Mouse (Mus musculus) small intestine, adult 2 months (tissue): ENCODE results near the gene Nvl. TPM values are rescaled to one million over a fixed set of nuclear protein-coding genes. Genes with fewer than 3 reads are reported as not detected.

Experiments
- H3K27ac ChIP-seq: fragments of 200-500 bp; 2 replicates; pipeline ENCODE4 v1.5.1; 2012; ENCODE audit warnings: low read depth, low read length, control low read depth, inconsistent platforms; ENCODE audit not compliant: insufficient read depth
- H3K27me3 ChIP-seq: fragments of 200-500 bp; 2 replicates; pipeline ENCODE4 v1.6.1; 2012; ENCODE audit warnings: mild to moderate bottlenecking, moderate library complexity, low read length, inconsistent platforms; ENCODE audit not compliant: control insufficient read depth, insufficient read depth
- H3K36me3 ChIP-seq: fragments of 200-500 bp; 2 replicates; pipeline ENCODE4 v1.6.1; 2012; ENCODE audit warnings: mild to moderate bottlenecking, low read length, control low read depth, inconsistent platforms; ENCODE audit not compliant: control insufficient read depth, insufficient read depth
- H3K4me1 ChIP-seq: fragments of 200-500 bp; 2 replicates; pipeline ENCODE4 v1.6.1; 2012; ENCODE audit warnings: low read length, inconsistent platforms, mixed read lengths; ENCODE audit not compliant: control insufficient read depth, insufficient read depth, insufficient read length
- H3K4me3 ChIP-seq: fragments of 200-500 bp; 2 replicates; pipeline ENCODE4 v1.5.1; 2012; ENCODE audit warnings: low read depth, mild to moderate bottlenecking, control low read depth, inconsistent platforms, low read length, moderate library complexity
- CTCF ChIP-seq: fragments of 200-500 bp; IDR thresholded peaks from 2 replicates; pipeline ENCODE4 v1.5.1; 2012; ENCODE audit warnings: low read depth, mild to moderate bottlenecking, control low read depth, inconsistent platforms, low read length, moderate library complexity, mixed read lengths; ENCODE audit not compliant: insufficient replicate concordance, insufficient read length; ENCODE audit errors: extremely low read depth
- POLR2A ChIP-seq: fragments of 200-500 bp; IDR thresholded peaks from 2 replicates; pipeline ENCODE4 v1.6.1; 2012; ENCODE audit warnings: low read depth, mild to moderate bottlenecking, control low read depth, inconsistent platforms, low read length, moderate library complexity
- WGBS: fragments of 180-500 bp; shearing (Covaris S2); methylation state at CpG from one replicate; pipeline ENCODE4 v1.1.7; 2018; 5-methylcytosine and 5-hydroxymethylcytosine counted together
- polyA plus RNA-seq: library from polyadenylated mRNA; depleted of rRNA; stranded (reverse); fragments of >200 nt; gene quantifications from 2 replicates; pipeline ENCODE4 v1.2.3, GENCODE M21; 2012; rRNA removed

The Nvl gene
- polyA plus RNA-seq, 1 experiment: 3.4 TPM

GRCm38 (mm10) chr1:181050937-181051336 is 93.1 kb downstream of the Nvl start, which contains the start of gene 9130409I23Rik:
Gene 9130409I23Rik (plus strand): TSS chr1:181051237.
- WGBS: 65% methylated on average over 6 of the region's 6 CpGs

GRCm38 (mm10) chr1:181049328-181049842 is 94.6 kb downstream of the Nvl start:
- no peak overlapping the region for H3K4me3 ChIP-seq
- H3K4me1 ChIP-seq: peaks cover 3% of the 10 kb centered on the region; the same call in 1 of the 2 replicates
- H3K27ac ChIP-seq: no peak overlapping the region
- no peaks in the 10 kb centered on the region for H3K36me3 ChIP-seq
- no peaks in the 10 kb centered on the region for H3K27me3 ChIP-seq
- TF ChIP-seq POLR2A: no peak
- TF ChIP-seq CTCF: no peak

More at GRCm38 (mm10) chr1:181050937-181051336, 93.1 kb downstream of the Nvl start, which contains the start of gene 9130409I23Rik:
- Histone ChIP-seq H3K36me3 (no peaks in the 10 kb centered on the region), H3K4me3 (no peak within 1 kb of the TSS), H3K27ac (no peak within 1 kb of the TSS), H3K4me1 (peaks cover 3% of the 10 kb centered on the region; the same call in 1 of the 2 replicates), H3K27me3 (no peaks in the 10 kb centered on the region)
- TF ChIP-seq CTCF: no peak
- TF ChIP-seq POLR2A: no peak

GRCm38 (mm10) chr1:181047520-181047919 is 96.5 kb downstream of the Nvl start:
- WGBS: 28% methylated on average over 1 of the region's 1 CpGs
- no peak overlapping the region for H3K4me3 ChIP-seq
- H3K4me1 ChIP-seq: peaks cover 3% of the 10 kb centered on the region; the same call in 1 of the 2 replicates
- TF ChIP-seq POLR2A (no peak), CTCF (no peak)
- H3K36me3 ChIP-seq: no peaks in the 10 kb centered on the region
- no peak overlapping the region for H3K27ac ChIP-seq
- no peaks in the 10 kb centered on the region for H3K27me3 ChIP-seq

- H3K27ac ChIP-seq: no peak overlapping the region
- peaks cover 5% of the 10 kb centered on the region; the same call in 1 of the 2 replicates for H3K4me1 ChIP-seq
- TF ChIP-seq POLR2A: no peak
- TF ChIP-seq CTCF: peak; percentile 55; the same call in 1 of the 2 replicates
- 7% methylated on average over 4 of the region's 4 CpGs for whole genome bisulfite sequencing
- no peaks in the 10 kb centered on the region for H3K36me3 ChIP-seq
- H3K27me3 ChIP-seq: no peaks in the 10 kb centered on the region
- H3K4me3 ChIP-seq: no peak overlapping the region
Observed at GRCm38 (mm10) chr1:181039652-181040051, 104.4 kb downstream of the Nvl start.

- WGBS: 27% methylated on average over 4 of the region's 4 CpGs
- H3K27ac ChIP-seq: no peak overlapping the region
- TF ChIP-seq CTCF: no peak
- TF ChIP-seq POLR2A: no peak
Observed at GRCm38 (mm10) chr1:181037623-181038022, 106.4 kb downstream of the Nvl start.

More at GRCm38 (mm10) chr1:181037623-181038022, 106.4 kb downstream of the Nvl start:
- no peaks in the 10 kb centered on the region for H3K27me3 ChIP-seq
- H3K36me3 ChIP-seq: no peaks in the 10 kb centered on the region
- no peak overlapping the region for H3K4me3 ChIP-seq
- H3K4me1 ChIP-seq: peaks cover 5% of the 10 kb centered on the region; the same call in 1 of the 2 replicates

Other genes with a start within 250 kb of the Nvl start
- 21.8 and 23.2 TPM in 2 replicates for gene Pycr2, start 239.9 kb downstream of the Nvl start, polyA plus RNA-seq
- gene Lefty1, start 209.2 kb downstream of the Nvl start, polyA plus RNA-seq: 6.3 and 7.1 TPM in 2 replicates
- 23.5 and 31.9 TPM in 2 replicates for gene Tmem63a, start 201.9 kb downstream of the Nvl start, polyA plus RNA-seq
- 10.0 and 10.6 TPM in 2 replicates for gene Ephx1, start 123.3 kb downstream of the Nvl start, polyA plus RNA-seq
- gene 9130409I23Rik, start 93.0 kb downstream of the Nvl start, polyA plus RNA-seq: not detected in 2 replicates
- 9.2 and 19.6 TPM in 2 replicates for gene Cnih4, start 489 bp upstream of the Nvl start, polyA plus RNA-seq
- gene Wdr26, start 67.8 kb upstream of the Nvl start, polyA plus RNA-seq: 9.6 and 19.6 TPM in 2 replicates
- 0.08 and 0.10 TPM in 2 replicates for gene Cnih3, start 208.4 kb upstream of the Nvl start, polyA plus RNA-seq